Mouse (Mus musculus) myocyte (in vitro differentiated cells): ENCODE measurements around the gene Vinac1. TPM values are rescaled to one million over a fixed set of nuclear protein-coding genes. Genes with fewer than 3 reads are reported as not detected.

Experiments used
- H3K27me3 ChIP-seq: one replicate; pipeline ENCODE4 v1.6.1; 2011; ENCODE audit not compliant: control insufficient read depth, insufficient read depth, insufficient read length
- H3K36me3 ChIP-seq: one replicate; pipeline ENCODE4 v1.6.1; 2011; ENCODE audit not compliant: control insufficient read depth, insufficient read depth
- H3K4me2 ChIP-seq: one replicate; pipeline ENCODE4 v1.6.1; 2011; ENCODE audit warnings: low read depth, control low read depth
- H3K4me3 ChIP-seq: one replicate; pipeline ENCODE4 v1.5.1; 2011; ENCODE audit warnings: mild to moderate bottlenecking, control low read depth, moderate library complexity
- H3K79me2 ChIP-seq: one replicate; pipeline ENCODE4 v1.6.1; 2011; ENCODE audit not compliant: control insufficient read depth, insufficient read depth
- H3ac ChIP-seq: one replicate; pipeline ENCODE4 v1.6.1; 2011; ENCODE audit not compliant: control insufficient read depth, insufficient read length
- CEBPB ChIP-seq: IDR thresholded peaks from 2 replicates; pipeline ENCODE4 v1.6.1; 2011; ENCODE audit warnings: mild to moderate bottlenecking, moderate library complexity; ENCODE audit not compliant: poor library complexity, insufficient read depth, severe bottlenecking
- E2F4 ChIP-seq: IDR thresholded peaks from one replicate; pipeline ENCODE4 v1.6.1; 2011; ENCODE audit warnings: mild to moderate bottlenecking, control low read depth, moderate library complexity; ENCODE audit not compliant: insufficient read depth
- MAX ChIP-seq: IDR thresholded peaks from one replicate; pipeline ENCODE4 v1.6.1; 2011; ENCODE audit warnings: low read depth, mild to moderate bottlenecking, control low read depth
- MYOD1 ChIP-seq, 3 experiments: IDR thresholded peaks; one replicate each; pipeline ENCODE4 v1.6.1; 2011; ENCODE audit warnings: control low read depth in 2 of 3, low read depth in 2 of 3, mild to moderate bottlenecking in 2 of 3, moderate library complexity in 1 of 3; ENCODE audit not compliant: insufficient read length in 2 of 3, control insufficient read depth in 1 of 3
- MYOG ChIP-seq, 3 experiments: IDR thresholded peaks; one replicate each; pipeline ENCODE4 v1.6.1; 2011; ENCODE audit warnings: control low read depth in 2 of 3, low read depth in 2 of 3, mild to moderate bottlenecking in 2 of 3; ENCODE audit not compliant: insufficient read length in 2 of 3, control insufficient read depth in 1 of 3, insufficient read depth in 1 of 3
- POLR2A ChIP-seq: IDR thresholded peaks from one replicate; pipeline ENCODE4 v1.6.1; 2011; ENCODE audit warnings: low read depth, mild to moderate bottlenecking, control low read depth, moderate library complexity; ENCODE audit not compliant: insufficient read length
- POLR2AphosphoS2 ChIP-seq: IDR thresholded peaks from one replicate; pipeline ENCODE4 v1.6.1; 2011; ENCODE audit warnings: low read depth, control low read depth; ENCODE audit not compliant: insufficient read length
- REST ChIP-seq: IDR thresholded peaks from one replicate; pipeline ENCODE4 v1.6.1; 2011; ENCODE audit warnings: mild to moderate bottlenecking, control low read depth, moderate library complexity; ENCODE audit not compliant: insufficient read depth, insufficient read length
- SRF ChIP-seq: IDR thresholded peaks from one replicate; pipeline ENCODE4 v1.6.1; 2011; ENCODE audit warnings: low read depth; ENCODE audit not compliant: control insufficient read depth, insufficient read length
- TCF12 ChIP-seq: IDR thresholded peaks from one replicate; pipeline ENCODE4 v1.6.1; 2011; ENCODE audit warnings: mild to moderate bottlenecking, control low read depth; ENCODE audit not compliant: poor library complexity, insufficient read depth, severe bottlenecking
- TCF3 ChIP-seq: IDR thresholded peaks from one replicate; pipeline ENCODE4 v1.6.1; 2011; ENCODE audit warnings: low read depth, control low read depth; ENCODE audit not compliant: insufficient read length
- USF1 ChIP-seq: IDR thresholded peaks from one replicate; pipeline ENCODE4 v1.6.1; 2011; ENCODE audit warnings: low read depth, mild to moderate bottlenecking, control low read depth, moderate library complexity
- polyA plus RNA-seq: library from polyadenylated mRNA; unstranded; fragments of >200 nt; fragmentation: generic; extraction: Trizol; gene quantifications from one replicate; pipeline ENCODE4 v1.2.1, GENCODE M21; 2012; ENCODE audit warnings: missing spikeins

Gene Vinac1
- polyA plus RNA-seq, 1 experiment = 0.06 TPM

DNA sequence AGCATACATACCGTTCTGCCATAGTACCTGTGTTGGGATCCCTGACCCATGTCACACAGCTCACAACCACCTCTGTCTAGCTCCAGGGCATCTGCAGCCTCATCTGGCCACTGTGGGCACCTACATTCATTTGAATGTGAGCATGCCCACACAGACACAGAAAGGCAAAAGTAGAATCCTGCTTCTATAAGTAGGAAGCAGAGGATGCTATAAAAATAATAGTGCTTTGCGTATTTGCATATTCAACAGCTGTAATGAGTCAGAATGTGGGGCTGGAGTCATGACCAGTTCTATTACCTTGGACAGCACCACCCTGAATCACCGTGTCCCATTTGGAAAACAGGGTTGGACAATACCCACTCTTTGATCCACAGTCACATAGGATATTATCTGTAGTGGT lies 22.3 kb upstream of the Vinac1 start:
- H3K4me2 ChIP-seq = no peak overlapping the region
- no peaks in the 10 kb centered on the region for H3K27me3 ChIP-seq
- H3ac ChIP-seq = no peak overlapping the region
- H3K36me3 ChIP-seq = no peaks in the 10 kb centered on the region
- peaks cover 59% of the 10 kb centered on the region for H3K79me2 ChIP-seq
- TF ChIP-seq REST = no peak
- TF ChIP-seq POLR2A = no peak
- no peak for TF ChIP-seq TCF12
- TF ChIP-seq E2F4 = no peak
- no peak for TF ChIP-seq CEBPB
- TF ChIP-seq MAX = no peak
- TF ChIP-seq TCF3 = no peak
- no peak for TF ChIP-seq POLR2AphosphoS2
- no peak for TF ChIP-seq MYOG (IDR thresholded peaks at IDR 0.05; ENCODE audit: control insufficient read depth in 1 of 3, insufficient read depth in 1 of 3, insufficient read length in 2 of 3, low read depth in 2 of 3)
- no peak for TF ChIP-seq MYOD1 (IDR thresholded peaks at IDR 0.05; ENCODE audit: control insufficient read depth in 1 of 3, insufficient read length in 2 of 3, low read depth in 2 of 3)
- H3K4me3 ChIP-seq = no peak overlapping the region

GRCm38 (mm10) chr2:129066326-129066725 lies 18.4 kb upstream of the Vinac1 start:
- no peaks in the 10 kb centered on the region for H3K27me3 ChIP-seq
- H3K4me2 ChIP-seq = peak overlapping the region; percentile 79
- TF ChIP-seq REST = no peak
- TF ChIP-seq POLR2A = no peak
- TF ChIP-seq E2F4 = no peak
- no peak for TF ChIP-seq MYOD1 (IDR thresholded peaks at IDR 0.05; ENCODE audit: control insufficient read depth in 1 of 3, insufficient read length in 2 of 3, low read depth in 2 of 3)
- TF ChIP-seq MYOG (IDR thresholded peaks at IDR 0.05; ENCODE audit: control insufficient read depth in 1 of 3, insufficient read depth in 1 of 3, insufficient read length in 2 of 3, low read depth in 2 of 3) = no peak
- TF ChIP-seq POLR2AphosphoS2 = no peak
- no peak for TF ChIP-seq USF1
- no peak for TF ChIP-seq MAX
- no peak for TF ChIP-seq CEBPB
- no peak for TF ChIP-seq TCF12
- TF ChIP-seq SRF = no peak
- TF ChIP-seq TCF3 = no peak
- peak overlapping the region; percentile 67 for H3ac ChIP-seq
- H3K36me3 ChIP-seq = no peaks in the 10 kb centered on the region
- H3K79me2 ChIP-seq = peaks cover 40% of the 10 kb centered on the region
- peak overlapping the region; percentile 83 for H3K4me3 ChIP-seq

DNA sequence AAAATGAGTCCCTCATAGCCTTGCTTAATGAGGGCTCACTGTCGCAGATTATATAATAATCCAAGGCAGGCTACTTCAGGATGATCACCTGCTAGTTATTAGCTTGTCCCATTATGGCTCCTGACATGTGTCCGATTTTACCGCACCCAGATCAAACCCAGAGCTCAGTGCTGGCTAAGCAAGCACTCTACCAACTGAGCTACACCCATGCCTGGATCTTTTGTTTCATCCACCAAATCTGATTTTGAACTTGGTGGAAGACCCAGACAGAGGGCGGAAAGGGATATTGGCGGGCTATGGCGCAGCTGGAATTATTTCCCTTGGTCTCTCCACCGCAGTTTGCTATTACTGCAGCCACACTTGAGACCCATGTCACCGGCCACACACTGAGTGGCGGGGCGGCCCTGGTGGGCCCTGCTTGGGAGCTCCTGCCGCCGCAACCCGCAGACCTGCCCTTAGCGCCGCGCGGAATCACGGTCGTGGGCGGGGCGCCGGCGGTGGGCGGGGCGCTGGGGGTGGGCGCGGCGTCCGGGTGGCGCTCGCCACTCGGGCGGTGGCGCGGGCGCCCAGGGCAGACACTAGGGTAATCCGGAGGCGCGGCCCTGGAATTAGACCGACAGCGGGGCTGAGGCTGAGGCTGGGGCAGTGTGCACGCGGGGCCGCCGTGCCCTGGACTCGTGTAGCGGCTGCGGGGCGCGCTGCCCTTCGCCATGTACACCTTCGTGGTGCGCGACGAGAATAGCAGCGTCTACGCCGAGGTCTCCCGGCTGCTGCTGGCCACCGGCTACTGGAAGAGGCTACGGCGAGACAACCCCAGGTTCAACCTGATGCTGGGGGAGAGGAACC lies 17.7 kb upstream of the Vinac1 start, which contains the start of gene Ttl:
TSS of gene Ttl (plus strand) at position 506 of the 846 bp plus-strand sequence.
- H3K4me3 ChIP-seq = peak within 1 kb of the TSS; percentile 83
- peak within 1 kb of the TSS; percentile 67 for H3ac ChIP-seq
- peak within 1 kb of the TSS; percentile 79 for H3K4me2 ChIP-seq
- no peaks in the 10 kb centered on the region for H3K27me3 ChIP-seq
- no peak for TF ChIP-seq SRF
- TF ChIP-seq POLR2A = peak; percentile 84
- peak in 1 of 3 experiments; percentile 23 for TF ChIP-seq MYOG (IDR thresholded peaks at IDR 0.05; ENCODE audit: control insufficient read depth in 1 of 3, insufficient read depth in 1 of 3, insufficient read length in 2 of 3, low read depth in 2 of 3)
- TF ChIP-seq POLR2AphosphoS2 = peak; percentile 84
- peaks cover 36% of the 10 kb centered on the region for H3K79me2 ChIP-seq
- H3K36me3 ChIP-seq = no peaks in the 10 kb centered on the region

DNA sequence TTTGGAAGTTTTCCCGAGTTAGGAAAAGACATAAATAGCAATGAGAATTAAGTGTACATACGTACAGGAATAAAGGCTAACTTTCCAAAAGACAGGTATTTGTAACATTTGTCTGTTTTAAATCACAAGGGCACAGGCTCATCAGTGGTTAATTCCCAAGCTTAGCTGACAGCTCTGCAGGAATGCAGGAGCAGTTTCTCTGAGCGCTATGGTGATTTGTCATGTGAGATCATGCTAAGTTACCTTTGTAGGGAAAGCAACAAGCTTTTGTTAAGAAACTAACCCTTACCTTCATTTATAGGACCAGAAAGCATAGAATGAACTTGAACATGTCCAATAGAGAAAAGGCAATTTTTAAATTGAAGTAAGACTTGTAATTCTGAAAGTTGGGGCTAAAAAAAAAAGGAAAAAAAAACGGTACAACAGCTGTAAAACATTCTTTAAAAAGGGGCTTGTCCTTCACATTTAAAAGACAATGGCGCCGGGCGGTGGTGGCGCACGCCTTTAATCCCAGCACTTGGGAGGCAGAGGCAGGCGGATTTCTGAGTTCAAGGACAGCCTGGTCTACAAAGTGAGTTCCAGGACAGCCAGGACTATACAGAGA lies 13.6 kb upstream of the Vinac1 start:
- TF ChIP-seq TCF12 (no peak), MYOG (IDR thresholded peaks at IDR 0.05; ENCODE audit: control insufficient read depth in 1 of 3, insufficient read depth in 1 of 3, insufficient read length in 2 of 3, low read depth in 2 of 3) (no peak), MAX (no peak), REST (no peak), CEBPB (no peak), USF1 (no peak), POLR2AphosphoS2 (no peak), POLR2A (no peak), TCF3 (no peak), MYOD1 (IDR thresholded peaks at IDR 0.05; ENCODE audit: control insufficient read depth in 1 of 3, insufficient read length in 2 of 3, low read depth in 2 of 3) (no peak), SRF (no peak), E2F4 (no peak)
- Histone ChIP-seq H3ac (no peak overlapping the region), H3K27me3 (no peaks in the 10 kb centered on the region), H3K36me3 (no peaks in the 10 kb centered on the region), H3K79me2 (no peaks in the 10 kb centered on the region), H3K4me3 (no peak overlapping the region), H3K4me2 (no peak overlapping the region)
